In the genomic region with DNA sequence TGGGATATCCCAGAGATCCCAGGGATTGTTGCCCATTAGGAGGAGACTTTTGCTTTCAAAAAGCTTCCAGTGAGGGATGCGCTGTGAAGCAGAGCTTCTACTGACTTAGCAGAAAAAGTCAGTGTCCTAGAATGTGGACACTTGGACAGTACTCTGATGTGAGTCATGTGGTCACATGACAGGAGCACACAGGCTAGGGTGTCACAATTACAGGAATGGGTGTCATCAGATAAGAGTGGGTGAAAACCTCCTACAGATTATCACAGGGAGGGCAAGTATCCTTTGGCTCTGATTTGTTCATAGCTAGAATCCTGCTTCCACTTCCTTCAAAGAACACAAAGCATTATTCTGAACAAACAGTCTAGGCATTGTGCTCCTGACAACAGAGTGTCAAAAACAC, we compare ENCODE assay signal across 28 mouse cellular contexts. TPM values are rescaled to one million over a fixed set of nuclear protein-coding genes. Genes with fewer than 3 reads are reported as not detected.
DNase-seq lines count a peak whose midpoint lies in the region; ATAC-seq and TF ChIP-seq lines count a peak whose summit lies in the region.
"Had no signal": no experiment of that assay in that cellular context is flagged by ENCODE, and none has a peak within 500 bp of the region (broad histone marks: within the 10 kb centered on the region; RNA-seq: fewer than 3 reads in every experiment).

No protein-coding gene starts in this region.

- H3K4me1 ChIP-seq in liver, adult 2 months (ENCODE audit: control insufficient read depth, insufficient read depth, low read length), result peaks cover 25% of the 10 kb centered on the region
- peaks cover 16% of the 10 kb centered on the region for H3K4me1 ChIP-seq in liver, embryonic 11.5 days (replicated peaks; ENCODE audit: control insufficient read depth, insufficient read depth, low read length)
- H3K4me1 ChIP-seq: embryonic facial prominence, embryonic 12.5 days; hindbrain, embryonic 12.5 days; midbrain, embryonic 12.5 days had no signal

- H3K36me3 ChIP-seq in liver, adult 2 months (ENCODE audit: control insufficient read depth, insufficient read depth, low read length), result no peaks in the 10 kb centered on the region
- no peaks in the 10 kb centered on the region for H3K36me3 ChIP-seq in liver, embryonic 11.5 days (ENCODE audit: control insufficient read depth, insufficient read depth, low read length)
- H3K36me3 ChIP-seq: embryonic facial prominence, embryonic 12.5 days; heart, embryonic 10.5 days; heart, embryonic 15.5 days; hindbrain, embryonic 12.5 days; limb, embryonic 13.5 days; liver, embryonic 15.5 days; midbrain, embryonic 12.5 days had no signal

- TF ChIP-seq CTCF in liver, adult 2 months (IDR thresholded peaks at IDR 0.05; ENCODE audit: low read depth, low read length), result no peak

- no peak overlapping the region for H3K9ac ChIP-seq in liver, adult 2 months (ENCODE audit: low read depth, low read length)
- no peak overlapping the region for H3K9ac ChIP-seq in liver, embryonic 11.5 days (ENCODE audit: low read depth, low read length)
- H3K9ac ChIP-seq: embryonic facial prominence, embryonic 12.5 days; heart, embryonic 15.5 days; hindbrain, embryonic 12.5 days; limb, embryonic 13.5 days; liver, embryonic 15.5 days; midbrain, embryonic 12.5 days had no signal

- peak overlapping the region; percentile 73 for H3K27ac ChIP-seq in liver, adult 2 months (replicated peaks; ENCODE audit: insufficient read depth, low read depth, low read length)
- no peak overlapping the region for H3K27ac ChIP-seq in liver, embryonic 11.5 days (ENCODE audit: low read depth, low read length)
- H3K27ac ChIP-seq: embryonic facial prominence, embryonic 12.5 days; heart, embryonic 10.5 days; heart, embryonic 15.5 days; hindbrain, embryonic 12.5 days; limb, embryonic 13.5 days; liver, embryonic 15.5 days; midbrain, embryonic 12.5 days; stomach, postnatal 0 days had no signal

- no peaks in the 10 kb centered on the region for H3K27me3 ChIP-seq in liver, adult 2 months (ENCODE audit: control insufficient read depth, insufficient read depth, low read length)
- no peaks in the 10 kb centered on the region for H3K27me3 ChIP-seq in liver, embryonic 11.5 days (replicated peaks; ENCODE audit: control insufficient read depth, insufficient read depth, low read length)
- H3K27me3 ChIP-seq: embryonic facial prominence, embryonic 12.5 days; heart, embryonic 15.5 days; hindbrain, embryonic 12.5 days; limb, embryonic 13.5 days; liver, embryonic 15.5 days; midbrain, embryonic 12.5 days had no signal

- H3K4me3 ChIP-seq in liver, adult 2 months (ENCODE audit: insufficient read depth, low read depth, low read length), result no peak overlapping the region
- no peak overlapping the region for H3K4me3 ChIP-seq in liver, embryonic 11.5 days (ENCODE audit: low read depth, low read length)
- H3K4me3 ChIP-seq: embryonic facial prominence, embryonic 12.5 days; heart, embryonic 10.5 days; heart, embryonic 15.5 days; hindbrain, embryonic 12.5 days; limb, embryonic 13.5 days; liver, embryonic 15.5 days; megakaryocyte, embryonic 14.5 days; midbrain, embryonic 12.5 days had no signal

- H3K4me2 ChIP-seq in liver, embryonic 11.5 days, result no peak overlapping the region
- H3K4me2 ChIP-seq: embryonic facial prominence, embryonic 12.5 days; heart, embryonic 15.5 days; hindbrain, embryonic 12.5 days; limb, embryonic 13.5 days; liver, embryonic 15.5 days; midbrain, embryonic 12.5 days had no signal

- peak; percentile 31 for DNase-seq in adrenal gland, adult 2 months
- DNase-seq in adrenal gland, postnatal 14 days, result no peak
- peak; percentile 85 for DNase-seq in liver, adult 2 months (ENCODE audit: extremely low read depth, low read depth, low spot score)
- DNase-seq in liver, embryonic 11.5 days (ENCODE audit: low spot score), result no peak
- DNase-seq in 3T3-L1 (ENCODE audit: low read depth, low spot score), result peak; percentile 60
- no peak for DNase-seq in left cerebral cortex, adult 11 months (ENCODE audit: low spot score)
- DNase-seq in ovary, postnatal 36 days (ENCODE audit: low spot score), result no peak
- DNase-seq: adrenal gland, adult 8-10 months; cerebellum, adult 11 months; cerebellum, adult 9-10 months; cerebellum, postnatal 36 days; embryo, embryonic 11 days; kidney, postnatal 14 days; thymus, adult 18-20 months; thymus, postnatal 25 days had no signal

- no peaks in the 10 kb centered on the region for H3K79me2 ChIP-seq in liver, adult 2 months (ENCODE audit: control insufficient read depth, insufficient read depth, low read length)

- no peak for ATAC-seq in liver, embryonic 11.5 days (replicated peaks; ENCODE audit: low FRiP score)
- ATAC-seq in granulocyte monocyte progenitor cell, adult 5-6 weeks (replicated peaks; ENCODE audit: poor library complexity, severe bottlenecking), result peak; percentile 33
- ATAC-seq: activated CD4-positive, CD25-positive, alpha-beta regulatory T cell, adult 4 months; forebrain, embryonic 14.5 days; intestine, embryonic 16.5 days had no signal

- TF ChIP-seq POLR2A in liver, adult 2 months (IDR thresholded peaks at IDR 0.05; ENCODE audit: extremely low read depth, insufficient read depth, low read length), result no peak

- no peaks in the 10 kb centered on the region for H3K9me3 ChIP-seq in liver, embryonic 11.5 days (ENCODE audit: control insufficient read depth, low read length)
- H3K9me3 ChIP-seq: embryonic facial prominence, embryonic 12.5 days; heart, embryonic 10.5 days; heart, embryonic 15.5 days; hindbrain, embryonic 12.5 days; limb, embryonic 13.5 days; liver, embryonic 15.5 days; megakaryocyte, embryonic 14.5 days; midbrain, embryonic 12.5 days had no signal

- 33% methylated on average over 1 of the region's 1 CpGs for WGBS in liver, adult 2 months
- 88% methylated on average over 1 of the region's 1 CpGs for WGBS in liver, embryonic 11.5 days

RNA-seq across cellular contexts. Expression of a gene that starts 27.4 kb away (rescaled TPM):
- total RNA-seq in adrenal gland, adult 2 months (2021), result 100 to 1,000 TPM; 215 to 516 TPM
- 61.3 and 81.3 TPM in 2 replicates for polyA plus RNA-seq in adrenal gland, adult 2 months (2012; rRNA removed)
- 306 and 371 TPM in 2 replicates for total RNA-seq in adrenal gland, postnatal 14 days (2021)
- 624 and 654 TPM in 2 replicates for total RNA-seq in liver, adult 2 months (2014; rRNA removed)
- polyA plus RNA-seq in liver, adult 2 months (2012; rRNA removed), result 252 and 300 TPM in 2 replicates
- 160 and 164 TPM in 2 replicates for polyA plus RNA-seq in liver, embryonic 11.5 days (2014; fragmentation: Nextera tagmentation; extraction: Ambion mirVana)
- 9.3 and 43.6 TPM in 2 replicates for total RNA-seq in granulocyte monocyte progenitor cell, adult 5-6 weeks (2014; fragmentation: Nextera tagmentation)
- total RNA-seq in granulocyte monocyte progenitor cell, adult 5-6 weeks (2017), result 23.3 and 53.2 TPM in 2 replicates

RNA-seq across cellular contexts. Expression of a gene that starts 34.0 kb away (rescaled TPM):
- 1 to 10 TPM; 2.8 to 4.7 TPM for total RNA-seq in adrenal gland, adult 2 months (2021)
- 19.1 and 19.8 TPM in 2 replicates for polyA plus RNA-seq in adrenal gland, adult 2 months (2012; rRNA removed)
- total RNA-seq in adrenal gland, postnatal 14 days (2021), result 4.3 and 5.1 TPM in 2 replicates
- total RNA-seq in liver, adult 2 months (2014; rRNA removed), result 4.0 and 5.6 TPM in 2 replicates
- 11.8 and 15.7 TPM in 2 replicates for polyA plus RNA-seq in liver, adult 2 months (2012; rRNA removed)
- polyA plus RNA-seq in liver, embryonic 11.5 days (2014; fragmentation: Nextera tagmentation; extraction: Ambion mirVana), result 6.4 and 7.9 TPM in 2 replicates
- 1.5 and 4.1 TPM in 2 replicates for total RNA-seq in granulocyte monocyte progenitor cell, adult 5-6 weeks (2014; fragmentation: Nextera tagmentation)
- 2.5 and 3.3 TPM in 2 replicates for total RNA-seq in granulocyte monocyte progenitor cell, adult 5-6 weeks (2017)

Comparison
In these comparisons a context has a peak if more than half of its experiments do, and no peak if none do; other contexts are left out.
1. DNase-seq: peak in adrenal gland, adult 2 months (single experiment), liver, adult 2 months (single experiment) and 3T3-L1 (single experiment); none in adrenal gland, postnatal 14 days (single experiment), liver, embryonic 11.5 days (single experiment), left cerebral cortex, adult 11 months (single experiment) and ovary, postnatal 36 days (single experiment).